Mouse (Mus musculus) layer of hippocampus, adult 11-12 months (tissue): ENCODE data around the gene Cisd3.
"Not testable (repeated sequence)": the region's sequence is repeated elsewhere in the genome, so short reads cannot be mapped to it uniquely, and the experiment has no call there.

Source experiments
- DNase-seq: peaks from one replicate; pipeline ENCODE4 v3.0.0; 2022; ENCODE audit warnings: low spot score

Cisd3 gene

GRCm38 (mm10) chr11:97686322-97686908, 789 bp downstream of the Cisd3 start:
- no peak for DNase-seq

- DNase-seq: no peak
Observed at GRCm38 (mm10) chr11:97687061-97687460, 1.4 kb downstream of the Cisd3 start.

GRCm38 (mm10) chr11:97689861-97690260, 4.2 kb downstream of the Cisd3 start:
- DNase-seq: peak; percentile 61

GRCm38 (mm10) chr11:97694435-97694834, 8.8 kb downstream of the Cisd3 start:
- no peak for DNase-seq

- peak; percentile 74 for DNase-seq
Observed at GRCm38 (mm10) chr11:97694921-97695711, 9.5 kb downstream of the Cisd3 start.

- no peak for DNase-seq
Observed at GRCm38 (mm10) chr11:97695712-97696401, 10.2 kb downstream of the Cisd3 start.

GRCm38 (mm10) chr11:97696669-97697068, 11.0 kb downstream of the Cisd3 start:
- DNase-seq: no peak

GRCm38 (mm10) chr11:97697199-97697890, 11.7 kb downstream of the Cisd3 start:
- DNase-seq: no peak

- DNase-seq: no peak
Observed at GRCm38 (mm10) chr11:97697891-97698529, 12.4 kb downstream of the Cisd3 start.

- peak; percentile 53 for DNase-seq
Observed at GRCm38 (mm10) chr11:97698741-97699611, 13.3 kb downstream of the Cisd3 start.

- peak; percentile 85 for DNase-seq
Observed at GRCm38 (mm10) chr11:97699626-97700002, 14.0 kb downstream of the Cisd3 start.

- peak; percentile 61 for DNase-seq
Observed at GRCm38 (mm10) chr11:97700003-97700745, 14.5 kb downstream of the Cisd3 start, which contains the start of gene Pcgf2. Gene Pcgf2 (minus strand): TSS chr11:97700497.

- no peak for DNase-seq
Observed at GRCm38 (mm10) chr11:97700746-97701580, 15.3 kb downstream of the Cisd3 start.

- no peak for DNase-seq
Observed at GRCm38 (mm10) chr11:97701581-97702392, 16.2 kb downstream of the Cisd3 start.

GRCm38 (mm10) chr11:97702393-97702745, 16.7 kb downstream of the Cisd3 start:
- peak; percentile 89 for DNase-seq

- DNase-seq: peak; percentile 100
Observed at GRCm38 (mm10) chr11:97703039-97703826, 17.6 kb downstream of the Cisd3 start, which contains the start of gene Psmb3. Gene Psmb3 (plus strand): TSS chr11:97703399.

- DNase-seq: not testable (repeated sequence)
Observed at GRCm38 (mm10) chr11:97710067-97710466, 24.4 kb downstream of the Cisd3 start.
